Mouse (Mus musculus) gonadal fat pad, adult 2 months (tissue): ENCODE results near the gene Crmp1. TPM values are rescaled to one million over a fixed set of nuclear protein-coding genes. Genes with fewer than 3 reads are reported as not detected.

ENCODE experiments used
- DNase-seq: peaks from one replicate; pipeline ENCODE4 v3.0.0-alpha.2; 2012; ENCODE audit warnings: low read depth
- polyA plus RNA-seq: library from polyadenylated mRNA; depleted of rRNA; stranded (reverse); fragments of >200 nt; gene quantifications from 2 replicates; pipeline ENCODE4 v1.2.3, GENCODE M21; 2012; rRNA removed

Crmp1 gene
- 0.14 and 0.30 TPM in 2 replicates for polyA plus RNA-seq

DNA sequence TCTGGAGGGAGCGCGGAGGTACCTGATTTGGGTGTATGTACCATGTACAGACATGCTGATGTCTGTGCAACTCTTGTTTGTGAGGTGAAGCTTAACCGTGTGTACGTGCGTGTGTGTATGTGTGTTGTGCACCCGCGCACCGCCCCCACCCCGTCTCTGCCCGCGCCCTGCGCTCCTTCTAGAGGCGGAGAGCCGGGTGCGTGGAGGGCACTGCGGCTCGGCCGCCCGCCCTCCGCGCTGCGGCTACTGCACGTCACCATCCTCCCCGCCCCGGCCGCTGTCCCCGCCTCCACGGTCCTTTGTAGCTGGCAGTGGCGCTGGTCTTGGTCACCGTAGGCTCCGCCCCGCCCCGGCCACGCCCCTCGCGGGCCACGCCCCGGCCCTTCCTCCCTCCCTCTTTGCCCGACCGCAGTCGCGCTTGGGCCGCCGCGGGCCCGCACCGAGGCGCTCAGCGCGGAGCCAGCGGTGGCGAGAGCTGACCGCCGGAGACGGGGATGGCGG is at the start of gene Crmp1:
Gene Crmp1 (plus strand): TSS at position 290 of the 501 bp plus-strand sequence.
- DNase-seq = no peak

DNA sequence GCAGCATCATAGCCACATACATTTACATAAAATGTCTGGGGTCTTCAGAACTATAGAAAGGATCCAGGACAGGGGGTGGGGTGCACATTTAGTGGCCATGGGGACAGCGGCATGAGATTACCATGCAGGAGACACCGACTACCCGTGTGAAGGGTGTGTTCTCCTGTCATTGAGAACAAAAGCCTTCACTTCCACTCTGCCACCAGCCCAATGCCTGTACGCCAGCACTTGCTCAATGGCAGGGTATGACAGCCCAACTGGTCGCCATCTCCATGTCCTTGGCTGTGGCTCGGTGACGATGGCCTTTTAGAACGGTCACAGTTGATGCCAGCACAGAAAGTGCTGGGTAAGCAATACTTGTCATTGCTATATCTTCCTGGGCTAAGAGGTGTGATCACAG is 45.5 kb upstream of the Crmp1 start:
- DNase-seq = no peak

GRCm38 (mm10) chr5:37196666-37197250 is 45.0 kb upstream of the Crmp1 start:
- no peak for DNase-seq

DNA sequence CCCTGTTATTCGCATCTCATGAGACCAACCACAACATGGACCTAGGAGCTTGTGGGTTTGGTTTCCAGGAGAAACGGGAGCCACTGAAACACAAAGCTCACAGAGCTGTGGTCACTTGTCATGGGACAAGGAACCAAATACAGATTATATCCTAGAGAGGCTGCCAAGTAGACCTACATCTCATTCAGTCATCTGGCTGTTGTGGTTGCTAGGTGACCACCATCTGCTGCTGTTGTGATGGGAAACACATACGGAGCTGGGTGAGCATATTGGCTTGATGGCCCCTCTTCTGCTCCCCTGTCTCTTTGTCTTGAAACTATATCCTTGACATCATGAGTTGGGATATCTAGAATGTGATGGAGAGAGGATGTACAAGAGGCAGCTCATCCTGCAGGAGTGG is 44.3 kb upstream of the Crmp1 start:
- no peak for DNase-seq

DNA sequence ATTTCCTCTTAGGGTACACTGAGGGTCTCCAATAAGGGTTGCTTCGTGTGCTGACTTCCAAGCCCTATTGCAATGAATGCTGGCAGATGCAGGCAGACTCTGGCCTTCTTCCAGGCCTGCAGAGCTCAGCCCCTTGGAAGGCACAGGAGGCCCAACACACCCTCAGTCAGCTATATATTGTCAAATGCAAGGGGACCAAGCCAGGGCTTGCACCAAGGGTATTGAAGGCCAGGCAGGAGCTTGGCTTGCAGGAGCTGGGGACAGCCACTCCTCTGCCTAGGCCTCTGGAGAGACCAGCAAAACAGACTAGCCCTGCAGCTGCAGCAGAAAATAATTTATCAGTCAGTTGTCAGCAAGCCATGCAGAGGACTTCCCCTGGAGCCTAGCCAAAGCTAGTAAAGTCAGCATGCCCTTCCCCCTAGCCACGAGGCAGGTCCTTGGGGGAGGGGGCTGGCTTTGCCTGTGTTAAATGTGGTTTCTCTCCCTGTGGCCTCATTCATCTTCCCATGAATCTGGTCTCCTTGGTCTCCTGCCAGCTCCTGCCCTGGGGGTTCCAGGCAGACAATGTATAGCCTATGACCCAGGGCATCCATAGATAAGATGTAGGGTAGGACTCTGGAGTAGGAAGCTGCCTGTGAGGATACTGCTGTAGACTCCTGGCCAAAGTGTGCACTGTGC is 43.6 kb upstream of the Crmp1 start:
- no peak for DNase-seq

DNA sequence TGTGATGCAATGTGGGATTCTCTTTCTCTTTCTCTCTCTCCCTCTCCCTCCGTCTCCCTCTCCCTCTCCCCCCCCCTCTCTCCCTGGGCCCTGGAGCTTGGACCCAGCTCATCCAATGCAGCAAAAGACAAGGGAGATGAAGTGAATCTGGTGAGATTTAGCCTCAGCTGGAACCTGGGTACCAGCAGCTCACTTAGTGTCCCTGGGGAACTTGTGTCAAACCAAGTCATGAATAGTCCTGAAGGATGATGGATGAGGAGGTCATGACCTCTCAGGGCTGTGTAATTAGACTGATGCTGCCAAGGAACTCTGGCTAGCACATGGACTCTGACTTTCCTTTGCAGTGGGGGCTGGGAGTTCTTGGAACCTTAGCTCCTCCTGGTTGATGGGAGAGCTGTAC is 39.5 kb upstream of the Crmp1 start:
- DNase-seq = no peak

DNA sequence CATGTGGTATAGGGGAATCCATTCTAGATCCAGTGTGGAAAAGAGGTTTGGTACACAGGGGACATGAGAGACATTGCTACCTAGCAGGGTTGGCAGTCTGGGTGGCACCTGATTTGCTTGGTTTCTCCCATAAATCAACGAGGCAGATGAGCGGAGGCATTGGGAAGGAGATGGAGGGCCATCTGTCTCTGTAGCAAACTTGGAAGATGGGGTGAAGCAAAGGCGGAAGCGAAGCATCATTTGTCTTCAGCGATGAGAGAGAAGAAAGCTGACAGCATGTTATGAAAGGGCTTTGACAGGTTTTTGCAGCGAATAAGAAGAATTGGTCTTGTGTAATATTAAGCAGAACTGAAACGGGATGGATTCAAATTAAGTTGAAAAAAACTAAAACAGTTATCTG is 36.9 kb upstream of the Crmp1 start:
- no peak for DNase-seq

GRCm38 (mm10) chr5:37205420-37205819 is 36.3 kb upstream of the Crmp1 start:
- no peak for DNase-seq

DNA sequence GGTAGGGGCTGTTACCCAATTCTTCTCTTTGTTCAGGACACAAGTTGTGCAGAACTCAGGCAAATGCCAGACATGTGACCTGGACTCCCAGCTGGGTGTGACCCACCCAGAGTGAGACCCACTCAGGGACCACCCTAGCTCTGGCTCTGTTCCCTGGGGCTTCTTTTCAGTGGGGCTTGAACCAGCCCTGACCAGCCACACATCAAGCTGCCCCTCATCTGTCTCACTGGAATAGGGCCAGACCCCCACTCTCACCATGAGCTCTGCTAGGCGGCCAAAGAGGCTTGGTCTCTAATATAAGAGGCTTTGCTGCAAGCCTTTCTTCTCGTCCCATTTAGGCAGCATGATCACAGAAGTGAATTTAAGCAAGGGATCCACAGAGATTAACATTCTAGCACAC is 35.4 kb upstream of the Crmp1 start:
- DNase-seq = no peak

GRCm38 (mm10) chr5:37212938-37213708 is 28.6 kb upstream of the Crmp1 start:
- DNase-seq = no peak

DNA sequence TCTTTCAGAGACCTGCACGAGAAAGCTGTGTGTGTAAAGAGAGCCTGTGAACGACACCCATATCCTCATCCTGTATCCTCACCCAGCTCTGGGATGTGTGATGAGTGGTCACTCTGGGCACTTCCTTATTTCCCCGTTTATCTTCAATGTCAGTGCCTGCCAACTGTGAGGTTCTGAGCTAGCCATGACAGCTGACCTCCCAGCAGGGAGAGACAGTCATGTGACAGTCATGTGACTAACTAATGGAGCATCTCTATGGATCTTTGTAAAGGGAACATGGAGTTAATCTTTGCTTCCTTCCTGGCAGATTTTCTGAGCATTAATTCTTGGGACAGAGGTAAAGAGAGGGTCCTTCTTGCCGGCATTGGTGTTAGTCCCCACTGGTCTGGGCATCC is 28.0 kb upstream of the Crmp1 start:
- DNase-seq = no peak

GRCm38 (mm10) chr5:37214614-37215013 is 27.1 kb upstream of the Crmp1 start:
- DNase-seq = no peak

- no peak for DNase-seq
Measured at GRCm38 (mm10) chr5:37215276-37215675, 26.5 kb upstream of the Crmp1 start.

DNA sequence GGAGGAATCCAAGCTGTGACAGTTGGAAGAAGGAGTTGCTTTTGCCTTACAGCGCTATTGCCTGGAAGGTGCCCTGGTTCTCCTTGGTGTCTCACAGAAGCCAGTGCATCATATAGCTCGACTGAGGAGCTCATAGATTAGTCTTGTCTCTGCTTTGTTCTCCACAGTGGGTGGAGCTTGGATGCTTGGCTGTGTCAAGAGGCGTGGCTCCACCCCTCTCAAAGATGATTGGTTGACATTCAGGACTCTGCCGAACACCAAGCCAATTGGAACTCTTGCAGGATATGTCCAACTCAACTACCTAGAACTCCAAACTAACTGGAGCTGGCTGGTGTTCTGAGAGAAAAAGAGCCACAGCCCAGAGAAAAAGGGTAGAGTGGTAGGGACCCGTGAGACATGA is 22.1 kb upstream of the Crmp1 start:
- DNase-seq = no peak

DNA sequence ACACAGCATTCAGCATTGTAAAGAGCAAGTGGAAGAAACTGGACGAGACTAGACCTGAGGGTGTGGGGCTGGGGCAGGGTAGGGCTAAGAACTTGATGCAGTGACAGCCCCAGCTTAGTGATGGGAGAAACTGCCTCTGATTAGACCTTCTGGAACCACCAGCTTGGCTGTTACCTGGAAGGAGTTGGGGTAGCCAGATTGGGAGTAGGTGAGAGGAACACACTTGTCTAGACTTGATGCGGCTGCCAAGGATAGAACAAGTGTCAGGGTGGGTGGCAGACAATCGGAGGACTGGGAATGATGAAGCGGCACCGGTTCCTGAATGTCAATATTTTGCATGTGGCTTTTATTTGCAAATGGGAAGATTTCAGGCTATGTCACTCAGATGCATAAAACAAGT is 21.2 kb upstream of the Crmp1 start:
- DNase-seq = no peak

- DNase-seq = no peak
Measured at GRCm38 (mm10) chr5:37221563-37221962, 20.2 kb upstream of the Crmp1 start.

- no peak for DNase-seq
Measured at GRCm38 (mm10) chr5:37222316-37222715, 19.4 kb upstream of the Crmp1 start.

- DNase-seq = no peak
Measured at GRCm38 (mm10) chr5:37225708-37226107, 16.0 kb upstream of the Crmp1 start.

- no peak for DNase-seq
Measured at GRCm38 (mm10) chr5:37227956-37228680, 13.6 kb upstream of the Crmp1 start.

DNA sequence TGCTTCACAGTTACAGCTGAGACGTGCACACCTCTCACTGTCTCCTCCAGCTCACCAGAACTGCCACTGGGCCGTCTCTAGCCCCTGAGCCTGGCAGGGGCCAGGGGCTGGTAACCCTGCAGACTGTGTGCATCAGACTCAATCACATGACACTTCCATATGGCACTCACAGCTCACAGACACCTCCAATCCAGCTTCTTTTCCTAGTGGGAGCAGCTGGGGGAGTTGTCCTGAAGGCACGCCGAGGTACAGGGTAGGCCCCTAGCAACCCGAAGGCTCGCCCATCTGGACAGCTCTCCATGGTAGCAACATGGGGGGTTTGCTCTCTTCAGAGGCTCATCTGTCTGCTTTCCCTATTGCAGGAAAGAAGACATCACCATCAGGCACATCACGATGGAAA is 12.8 kb upstream of the Crmp1 start:
- DNase-seq = no peak

GRCm38 (mm10) chr5:37233010-37233557 is 8.7 kb upstream of the Crmp1 start:
- no peak for DNase-seq

DNA sequence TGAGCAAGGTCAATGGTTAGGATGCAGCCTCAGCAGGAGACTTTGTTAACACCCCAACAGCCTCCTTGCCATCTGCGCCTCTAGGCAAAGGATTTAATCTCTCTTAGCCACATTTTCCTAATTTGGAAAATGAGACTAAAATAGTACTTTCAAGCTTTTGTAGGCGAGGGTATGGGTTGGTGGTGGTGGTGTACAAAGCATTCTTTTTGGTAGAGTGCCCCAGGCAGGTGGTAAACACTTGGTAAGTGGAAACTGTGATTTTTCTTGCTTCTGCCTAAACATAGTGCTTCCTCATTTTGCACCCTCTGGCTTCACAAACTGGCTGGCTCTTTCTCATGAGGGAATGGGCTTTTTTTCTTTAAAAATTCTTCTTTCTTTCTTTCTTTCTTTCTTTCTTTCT is 3.1 kb upstream of the Crmp1 start:
- no peak for DNase-seq
